Mouse (Mus musculus): Measurements from ENCODE around the gene Mob3c.

GRCm38 (mm10) chr4:115855100-115855499 lies 27.2 kb downstream of the Mob3c start:
- TF ChIP-seq CTCF (conservative IDR thresholded peaks at IDR 0.05; ENCODE audit: insufficient read depth, insufficient read length, low read depth, low read length) (no peak), POLR2A (IDR thresholded peaks at IDR 0.05; ENCODE audit: low read depth, low read length) (no peak)
